Mouse (Mus musculus) kidney, adult 11 months (tissue): ENCODE results near the gene Slco3a1.
A peak's percentile ranks its signal among the peaks of the same experiment; 100 is the strongest.

ENCODE experiments used
- DNase-seq: peaks from one replicate; pipeline ENCODE4 v3.0.0; 2022

Gene Slco3a1

GRCm38 (mm10) chr7:74484024-74484385 is 70.6 kb downstream of the Slco3a1 start:
- DNase-seq, result no peak

- no peak for DNase-seq
Observed at GRCm38 (mm10) chr7:74483294-74484023, 71.1 kb downstream of the Slco3a1 start.

- no peak for DNase-seq
Observed at GRCm38 (mm10) chr7:74471740-74472139, 82.8 kb downstream of the Slco3a1 start.

- peak; percentile 46 for DNase-seq
Observed at GRCm38 (mm10) chr7:74466886-74467285, 87.7 kb downstream of the Slco3a1 start.

GRCm38 (mm10) chr7:74464638-74465037 is 89.9 kb downstream of the Slco3a1 start:
- DNase-seq, result no peak

GRCm38 (mm10) chr7:74462451-74462850 is 92.1 kb downstream of the Slco3a1 start:
- DNase-seq, result no peak

GRCm38 (mm10) chr7:74461736-74462135 is 92.8 kb downstream of the Slco3a1 start:
- DNase-seq, result no peak

- DNase-seq, result no peak
Observed at GRCm38 (mm10) chr7:74461146-74461545, 93.4 kb downstream of the Slco3a1 start.

GRCm38 (mm10) chr7:74459812-74460211 is 94.8 kb downstream of the Slco3a1 start:
- no peak for DNase-seq

GRCm38 (mm10) chr7:74459277-74459676 is 95.3 kb downstream of the Slco3a1 start:
- peak; percentile 30 for DNase-seq

- peak; percentile 56 for DNase-seq
Observed at GRCm38 (mm10) chr7:74458475-74459221, 95.9 kb downstream of the Slco3a1 start.

- no peak for DNase-seq
Observed at GRCm38 (mm10) chr7:74457347-74457975, 97.1 kb downstream of the Slco3a1 start.

- DNase-seq, result no peak
Observed at GRCm38 (mm10) chr7:74456781-74457180, 97.8 kb downstream of the Slco3a1 start.

- DNase-seq, result no peak
Observed at GRCm38 (mm10) chr7:74451047-74451446, 103.5 kb downstream of the Slco3a1 start.

- DNase-seq, result no peak
Observed at GRCm38 (mm10) chr7:74449802-74450201, 104.8 kb downstream of the Slco3a1 start.

GRCm38 (mm10) chr7:74447781-74448180 is 106.8 kb downstream of the Slco3a1 start:
- no peak for DNase-seq

- no peak for DNase-seq
Observed at GRCm38 (mm10) chr7:74445148-74445547, 109.4 kb downstream of the Slco3a1 start.

GRCm38 (mm10) chr7:74442380-74442779 is 112.2 kb downstream of the Slco3a1 start:
- DNase-seq, result no peak

GRCm38 (mm10) chr7:74437534-74437933 is 117.0 kb downstream of the Slco3a1 start:
- DNase-seq, result no peak

- DNase-seq, result no peak
Observed at GRCm38 (mm10) chr7:74436642-74437041, 117.9 kb downstream of the Slco3a1 start.

GRCm38 (mm10) chr7:74432950-74433349 is 121.6 kb downstream of the Slco3a1 start:
- no peak for DNase-seq

- no peak for DNase-seq
Observed at GRCm38 (mm10) chr7:74429252-74429651, 125.3 kb downstream of the Slco3a1 start.

- no peak for DNase-seq
Observed at GRCm38 (mm10) chr7:74427135-74427534, 127.4 kb downstream of the Slco3a1 start.

- no peak for DNase-seq
Observed at GRCm38 (mm10) chr7:74425941-74426340, 128.6 kb downstream of the Slco3a1 start.
